Mouse (Mus musculus) ES-E14 (cell line): Measurements from ENCODE around the gene Cdk19.

Experiments
- MAFK ChIP-seq: IDR thresholded peaks from 2 replicates; pipeline ENCODE4 v1.6.1; 2014; ENCODE audit warnings: mild to moderate bottlenecking, low read depth, low read length, inconsistent platforms; ENCODE audit not compliant: insufficient read depth
- ZNF384 ChIP-seq: IDR thresholded peaks from 2 replicates; pipeline ENCODE4 v1.6.1; 2012; ENCODE audit warnings: low read depth, low read length, inconsistent platforms

DNA sequence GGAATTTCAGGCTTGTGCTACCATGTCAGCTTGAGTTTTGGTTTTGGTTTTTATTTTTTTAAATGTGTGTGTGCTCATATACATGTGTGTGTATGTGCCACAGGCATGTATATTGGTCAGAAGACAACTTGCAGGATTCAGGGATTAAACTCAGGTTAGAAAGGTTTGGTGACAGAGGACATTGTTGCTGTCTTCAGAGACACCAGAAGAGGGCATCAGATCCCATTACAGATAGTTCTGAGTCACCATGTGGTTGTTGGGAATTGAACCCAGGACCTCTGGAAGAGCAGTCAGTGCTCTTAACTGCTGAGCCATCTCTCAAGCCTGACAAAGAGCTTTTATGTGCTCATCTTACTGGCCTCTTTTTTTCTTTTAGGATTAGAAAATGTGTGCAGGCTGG lies 30.8 kb downstream of the Cdk19 start:
- TF ChIP-seq MAFK (no peak), ZNF384 (no peak)
